Mouse (Mus musculus) hindbrain, postnatal 0 days (tissue): Measurements from ENCODE around the gene Cnot6l. TPM values are rescaled to one million over a fixed set of nuclear protein-coding genes. Genes with fewer than 3 reads are reported as not detected.
A peak's percentile ranks its signal among the peaks of the same experiment; 100 is the strongest.

Experiments used
- ATAC-seq: fragments of 200-750 bp; cut with Nextera tagmentation; 2 replicates; pipeline ENCODE4 v1.8.0; 2017; ENCODE audit warnings: mild to moderate bottlenecking, moderate TSS enrichment, moderate library complexity
- DNase-seq: peaks from one replicate; pipeline ENCODE4 v3.0.0-alpha.2; 2015; ENCODE audit warnings: low spot score
- H3K27ac ChIP-seq: fragments of 300-500 bp; sonication (generic); 2 replicates; pipeline ENCODE4 v1.5.1; 2014; ENCODE audit warnings: mild to moderate bottlenecking
- H3K27me3 ChIP-seq: fragments of 300-500 bp; sonication (generic); 2 replicates; pipeline ENCODE4 v1.6.1; 2014; ENCODE audit warnings: low read length, mixed read lengths; ENCODE audit not compliant: insufficient read depth
- H3K36me3 ChIP-seq: fragments of 300-500 bp; sonication (generic); 2 replicates; pipeline ENCODE4 v1.6.1; 2014; ENCODE audit warnings: low read length, mixed read lengths; ENCODE audit not compliant: insufficient read depth
- H3K4me1 ChIP-seq: fragments of 300-500 bp; sonication (generic); 2 replicates; pipeline ENCODE4 v1.6.1; 2014; ENCODE audit warnings: antibody characterized with exemption, low read length, mixed read lengths; ENCODE audit not compliant: insufficient read depth
- H3K4me2 ChIP-seq: fragments of 300-500 bp; sonication (generic); 2 replicates; pipeline ENCODE4 v1.6.1; 2014; ENCODE audit warnings: low read depth, mild to moderate bottlenecking, low read length, moderate library complexity, mixed read lengths
- H3K4me3 ChIP-seq: fragments of 300-500 bp; sonication (generic); 2 replicates; pipeline ENCODE4 v1.5.1; 2014; ENCODE audit warnings: low read length
- H3K9ac ChIP-seq: fragments of 300-500 bp; sonication (generic); replicated peaks from 2 replicates; pipeline ENCODE4 v1.6.1; 2014; ENCODE audit warnings: mild to moderate bottlenecking, low read length, moderate library complexity, mixed read lengths
- H3K9me3 ChIP-seq: fragments of 300-500 bp; sonication (generic); 2 replicates; pipeline ENCODE4 v1.6.1; 2016; ENCODE audit warnings: low read length, mixed read lengths
- CTCF ChIP-seq: IDR thresholded peaks from 2 replicates; pipeline ENCODE4 v1.5.1; 2016; ENCODE audit warnings: antibody characterized with exemption, control low read depth, low read depth
- WGBS: fragments of 180-500 bp; shearing (Covaris S2); extraction: QIAGEN DNeasy Blood & Tissue Kit; methylation state at CpG from one replicate; pipeline ENCODE4 v1.1.7; 2014; 5-methylcytosine and 5-hydroxymethylcytosine counted together
- polyA plus RNA-seq: library from polyadenylated mRNA; unstranded; fragments of >200 nt; fragmentation: Nextera tagmentation; extraction: Ambion mirVana; gene quantifications from 2 replicates; pipeline ENCODE4 v1.2.1, GENCODE M21; 2015
- total RNA-seq: library from RNA; depleted of rRNA; stranded (reverse); fragments of >200 nt; gene quantifications from 2 replicates; pipeline ENCODE4 v1.2.3, GENCODE M21; 2014; rRNA removed

The Cnot6l gene
- total RNA-seq (17.7 and 24.0 TPM in 2 replicates), polyA plus RNA-seq (17.8 and 21.1 TPM in 2 replicates)

GRCm38 (mm10) chr5:96164021-96164411, at the start of gene Cnot6l:
Gene Cnot6l, minus strand, starts transcription at chr5:96164171.
- H3K27ac ChIP-seq: peak within 1 kb of the TSS; percentile 98
- peak within 1 kb of the TSS; percentile 69 for H3K4me3 ChIP-seq
- 37% methylated on average over 5 of the region's 5 CpGs for WGBS
- no peaks in the 10 kb centered on the region for H3K36me3 ChIP-seq
- peak within 1 kb of the TSS; percentile 76 for H3K4me2 ChIP-seq
- TF ChIP-seq CTCF: no peak
- ATAC-seq: no peak
- DNase-seq: peak; percentile 28
- peak within 1 kb of the TSS; percentile 97 for H3K9ac ChIP-seq
- no peaks in the 10 kb centered on the region for H3K9me3 ChIP-seq
- H3K4me1 ChIP-seq: no peaks in the 10 kb centered on the region
- no peaks in the 10 kb centered on the region for H3K27me3 ChIP-seq

GRCm38 (mm10) chr5:96209916-96210583, 46.1 kb upstream of the Cnot6l start:
- peak; percentile 97 for ATAC-seq
- peaks cover 4% of the 10 kb centered on the region; the same call in 1 of the 2 replicates for H3K36me3 ChIP-seq
- WGBS: under 1% methylated on average over 35 of the region's 35 CpGs

GRCm38 (mm10) chr5:96209459-96209858, 45.5 kb upstream of the Cnot6l start, which contains the start of gene Mrpl1:
Gene Mrpl1, plus strand, starts transcription at chr5:96209493.
- peak; percentile 29 for DNase-seq
- peak; percentile 71 for ATAC-seq
- WGBS: 2% methylated on average over 17 of the region's 17 CpGs

More at GRCm38 (mm10) chr5:96209916-96210583, 46.1 kb upstream of the Cnot6l start:
- H3K4me3 ChIP-seq: peak overlapping the region; percentile 66
- peak overlapping the region; percentile 75 for H3K27ac ChIP-seq
- no peaks in the 10 kb centered on the region for H3K27me3 ChIP-seq
- peak overlapping the region; percentile 88 for H3K4me2 ChIP-seq
- no peak for TF ChIP-seq CTCF
- H3K4me1 ChIP-seq: peaks cover 9% of the 10 kb centered on the region; the same call in 1 of the 2 replicates
- peak; percentile 95 for DNase-seq
- no peaks in the 10 kb centered on the region for H3K9me3 ChIP-seq
- H3K9ac ChIP-seq: peak overlapping the region; percentile 62

GRCm38 (mm10) chr5:96208543-96208942, 44.6 kb upstream of the Cnot6l start:
- WGBS: 52% methylated on average over 4 of the region's 4 CpGs

More at GRCm38 (mm10) chr5:96209459-96209858, 45.5 kb upstream of the Cnot6l start, which contains the start of gene Mrpl1:
- Histone ChIP-seq H3K36me3 (peaks cover 4% of the 10 kb centered on the region; the same call in 1 of the 2 replicates), H3K4me3 (peak within 1 kb of the TSS; percentile 66), H3K27ac (peak within 1 kb of the TSS; percentile 75), H3K9ac (peak within 1 kb of the TSS; percentile 62), H3K4me1 (peaks cover 9% of the 10 kb centered on the region; the same call in 1 of the 2 replicates), H3K27me3 (no peaks in the 10 kb centered on the region), H3K4me2 (peak within 1 kb of the TSS; percentile 88), H3K9me3 (no peaks in the 10 kb centered on the region)
- TF ChIP-seq CTCF: no peak

GRCm38 (mm10) chr5:96207531-96207930, 43.6 kb upstream of the Cnot6l start:
- H3K9ac ChIP-seq: no peak overlapping the region
- H3K27ac ChIP-seq: no peak overlapping the region
- peaks cover 9% of the 10 kb centered on the region; the same call in 1 of the 2 replicates for H3K4me1 ChIP-seq
- no peak for TF ChIP-seq CTCF
- no peaks in the 10 kb centered on the region for H3K27me3 ChIP-seq
- H3K4me3 ChIP-seq: no peak overlapping the region
- ATAC-seq (no peak), DNase-seq (no peak)
- H3K9me3 ChIP-seq: no peaks in the 10 kb centered on the region
- H3K36me3 ChIP-seq: no peaks in the 10 kb centered on the region
- 59% methylated on average over 2 of the region's 2 CpGs for WGBS
- no peak overlapping the region for H3K4me2 ChIP-seq

More at GRCm38 (mm10) chr5:96208543-96208942, 44.6 kb upstream of the Cnot6l start:
- no peak overlapping the region for H3K27ac ChIP-seq
- H3K27me3 ChIP-seq: no peaks in the 10 kb centered on the region
- H3K36me3 ChIP-seq: no peaks in the 10 kb centered on the region
- peak overlapping the region; percentile 88; the same call in 1 of the 2 replicates for H3K4me2 ChIP-seq
- H3K4me1 ChIP-seq: peaks cover 9% of the 10 kb centered on the region; the same call in 1 of the 2 replicates
- DNase-seq (no peak), ATAC-seq (no peak)
- H3K9me3 ChIP-seq: no peaks in the 10 kb centered on the region
- no peak overlapping the region for H3K9ac ChIP-seq
- H3K4me3 ChIP-seq: no peak overlapping the region
- TF ChIP-seq CTCF: no peak

GRCm38 (mm10) chr5:96206897-96207296, 42.9 kb upstream of the Cnot6l start:
- no peaks in the 10 kb centered on the region for H3K9me3 ChIP-seq
- H3K36me3 ChIP-seq: no peaks in the 10 kb centered on the region
- H3K4me1 ChIP-seq: peaks cover 9% of the 10 kb centered on the region; the same call in 1 of the 2 replicates
- no peak for TF ChIP-seq CTCF
- H3K4me3 ChIP-seq: no peak overlapping the region
- H3K27ac ChIP-seq: no peak overlapping the region
- H3K4me2 ChIP-seq: no peak overlapping the region
- ATAC-seq (no peak), DNase-seq (peak; percentile 46)
- H3K9ac ChIP-seq: no peak overlapping the region
- H3K27me3 ChIP-seq: no peaks in the 10 kb centered on the region
- 27% methylated on average over 2 of the region's 2 CpGs for WGBS
